9 mouse cellular contexts compared by ENCODE assay signal in the genomic region with DNA sequence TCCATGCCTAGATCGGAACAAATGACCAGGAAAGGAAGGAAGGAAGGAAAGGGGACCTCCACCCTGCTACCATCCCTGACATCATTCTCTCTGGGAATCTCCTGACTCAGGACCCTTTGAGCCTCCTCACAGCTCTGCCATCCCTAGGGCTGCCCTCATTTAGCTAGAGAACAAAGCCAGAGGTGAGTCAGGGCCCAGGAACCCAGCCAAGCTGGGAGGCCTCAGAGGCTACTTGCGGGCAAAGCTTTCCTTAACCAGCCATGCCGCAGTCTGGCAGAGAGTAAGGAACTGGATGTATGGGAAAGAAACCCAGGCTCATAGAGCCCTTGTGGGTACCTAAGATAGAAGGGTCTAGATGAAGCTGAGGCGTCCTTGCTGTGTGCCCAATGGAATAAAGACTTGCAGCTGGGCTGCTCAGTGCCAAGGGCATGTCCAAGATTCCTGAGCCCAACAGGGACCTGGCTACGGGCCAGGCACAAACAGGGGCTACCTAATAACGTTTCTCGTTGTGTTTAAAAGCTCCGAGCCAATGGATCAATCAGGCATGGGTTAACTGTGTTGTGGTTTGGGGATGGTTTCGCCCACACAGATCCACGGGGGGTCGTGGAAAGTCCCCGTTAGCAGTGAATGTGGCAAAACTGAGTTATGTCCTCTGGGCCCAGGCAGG. TPM values are rescaled to one million over a fixed set of nuclear protein-coding genes. Genes with fewer than 3 reads are reported as not detected.
DNase-seq lines count a peak whose midpoint lies in the region; ATAC-seq lines count a peak whose summit lies in the region.
"Had no signal": no experiment of that assay in that cellular context is flagged by ENCODE, and none has a peak within 500 bp of the region (broad histone marks: within the 10 kb centered on the region; RNA-seq: fewer than 3 reads in every experiment).

No protein-coding gene starts in this region.

- H3K36me3 ChIP-seq in forebrain, embryonic 12.5 days (replicated peaks) = no peaks in the 10 kb centered on the region

- no peak for ATAC-seq in forebrain, embryonic 12.5 days (ENCODE audit: low FRiP score)
- no peak for ATAC-seq in erythroid progenitor cell, adult 5-6 weeks (replicated peaks; ENCODE audit: low FRiP score, poor library complexity, severe bottlenecking)

- WGBS in forebrain, embryonic 12.5 days = 73% methylated on average over 12 of the region's 12 CpGs

- H3K9ac ChIP-seq in forebrain, embryonic 12.5 days = no peak overlapping the region

- no peak overlapping the region for H3K4me3 ChIP-seq in forebrain, embryonic 12.5 days (replicated peaks)

- H3K27me3 ChIP-seq in forebrain, embryonic 12.5 days = peaks cover 4% of the 10 kb centered on the region; the same call in 1 of the 2 replicates

- H3K4me1 ChIP-seq in forebrain, embryonic 12.5 days = peaks cover 52% of the 10 kb centered on the region

- no peak overlapping the region for H3K4me2 ChIP-seq in forebrain, embryonic 12.5 days

- no peaks in the 10 kb centered on the region for H3K9me3 ChIP-seq in forebrain, embryonic 12.5 days

- DNase-seq in kidney, adult 18-20 months = peak; percentile 51
- DNase-seq in kidney, postnatal 4 days = no peak
- DNase-seq in adipocyte (ENCODE audit: low spot score) = peak; percentile 81
- peak; percentile 31 to 64 for DNase-seq in kidney, postnatal 36 days
- no peak for DNase-seq in testis, postnatal 10 days (ENCODE audit: low spot score)
- no peak for DNase-seq in thymus, postnatal 25 days

- 0 out of 2 replicates have a peak overlapping the region, but pooled peaks have one; percentile 53 for H3K27ac ChIP-seq in forebrain, embryonic 12.5 days
- H3K27ac ChIP-seq: kidney, postnatal 0 days had no signal

RNA-seq across cellular contexts. Expression of gene Pdlim4, which starts 6.6 kb away (rescaled TPM):
- polyA plus RNA-seq in forebrain, embryonic 12.5 days (2016; fragmentation: Nextera tagmentation; extraction: Ambion mirVana) = 38.2 and 43.8 TPM in 2 replicates
- not detected in 2 replicates for total RNA-seq in erythroid progenitor cell, adult 5-6 weeks (2015; ENCODE audit: low replicate concordance)
- total RNA-seq in erythroid progenitor cell, adult 5-6 weeks (2017; ENCODE audit: low replicate concordance) = not detected in 2 replicates

RNA-seq across cellular contexts. Expression of gene Slc22a4, which starts 34.3 kb away (rescaled TPM):
- 0.92 and 1.6 TPM in 2 replicates for polyA plus RNA-seq in forebrain, embryonic 12.5 days (2016; fragmentation: Nextera tagmentation; extraction: Ambion mirVana)
- total RNA-seq in erythroid progenitor cell, adult 5-6 weeks (2015; ENCODE audit: low replicate concordance) = 82.9 and 109 TPM in 2 replicates
- total RNA-seq in erythroid progenitor cell, adult 5-6 weeks (2017; ENCODE audit: low replicate concordance) = 115 and 153 TPM in 2 replicates

RNA-seq across cellular contexts. Expression of gene P4ha2, which starts 37.7 kb away (rescaled TPM):
- polyA plus RNA-seq in forebrain, embryonic 12.5 days (2016; fragmentation: Nextera tagmentation; extraction: Ambion mirVana) = 10.5 and 12.7 TPM in 2 replicates
- total RNA-seq in erythroid progenitor cell, adult 5-6 weeks (2015; ENCODE audit: low replicate concordance) = not detected in 2 replicates
- not detected in 2 replicates for total RNA-seq in erythroid progenitor cell, adult 5-6 weeks (2017; ENCODE audit: low replicate concordance)

Comparison
In these comparisons a context has a peak if more than half of its experiments do, and no peak if none do; other contexts are left out.
1. DNase-seq: peak in kidney, adult 18-20 months (single experiment), adipocyte (single experiment) and kidney, postnatal 36 days (2 of 2); none in kidney, postnatal 4 days (0 of 2), testis, postnatal 10 days (single experiment) and thymus, postnatal 25 days (single experiment).